Mouse (Mus musculus) forebrain, embryonic 12.5 days (tissue): ENCODE data around the gene Syna. TPM values are rescaled to one million over a fixed set of nuclear protein-coding genes. Genes with fewer than 3 reads are reported as not detected.

Experiments used
- ATAC-seq: fragments of 200-750 bp; cut with Nextera tagmentation; 2 replicates; pipeline ENCODE4 v1.8.0; 2017; ENCODE audit warnings: moderate TSS enrichment; ENCODE audit not compliant: low FRiP score
- H3K27ac ChIP-seq: fragments of 300-500 bp; sonication (generic); 2 replicates; pipeline ENCODE4 v1.5.1; 2016; ENCODE audit warnings: mild to moderate bottlenecking
- H3K27me3 ChIP-seq: fragments of 300-500 bp; sonication (generic); 2 replicates; pipeline ENCODE4 v1.6.1; 2016; ENCODE audit warnings: mild to moderate bottlenecking
- H3K36me3 ChIP-seq: fragments of 300-500 bp; sonication (generic); replicated peaks from 2 replicates; pipeline ENCODE4 v1.6.1; 2016; ENCODE audit warnings: mild to moderate bottlenecking
- H3K4me1 ChIP-seq: fragments of 300-500 bp; sonication (generic); 2 replicates; pipeline ENCODE4 v1.6.1; 2016
- H3K4me2 ChIP-seq: fragments of 300-500 bp; sonication (generic); 2 replicates; pipeline ENCODE4 v1.6.1; 2016; ENCODE audit warnings: mild to moderate bottlenecking, moderate library complexity
- H3K4me3 ChIP-seq: fragments of 300-500 bp; sonication (generic); replicated peaks from 2 replicates; pipeline ENCODE4 v1.5.1; 2016; ENCODE audit warnings: mild to moderate bottlenecking
- H3K9ac ChIP-seq: fragments of 300-500 bp; sonication (generic); 2 replicates; pipeline ENCODE4 v1.6.1; 2016; ENCODE audit warnings: mild to moderate bottlenecking
- H3K9me3 ChIP-seq: fragments of 300-500 bp; sonication (generic); 2 replicates; pipeline ENCODE4 v1.6.1; 2016
- WGBS: fragments of 180-500 bp; shearing (Covaris S2); methylation state at CpG from one replicate; pipeline ENCODE4 v1.1.7; 2016; 5-methylcytosine and 5-hydroxymethylcytosine counted together
- polyA plus RNA-seq: library from polyadenylated mRNA; unstranded; fragments of >200 nt; fragmentation: Nextera tagmentation; extraction: Ambion mirVana; gene quantifications from 2 replicates; pipeline ENCODE4 v1.2.1, GENCODE M21; 2016

Gene Syna
- polyA plus RNA-seq, 1 experiment from 2014 or later: 0.27 TPM

DNA sequence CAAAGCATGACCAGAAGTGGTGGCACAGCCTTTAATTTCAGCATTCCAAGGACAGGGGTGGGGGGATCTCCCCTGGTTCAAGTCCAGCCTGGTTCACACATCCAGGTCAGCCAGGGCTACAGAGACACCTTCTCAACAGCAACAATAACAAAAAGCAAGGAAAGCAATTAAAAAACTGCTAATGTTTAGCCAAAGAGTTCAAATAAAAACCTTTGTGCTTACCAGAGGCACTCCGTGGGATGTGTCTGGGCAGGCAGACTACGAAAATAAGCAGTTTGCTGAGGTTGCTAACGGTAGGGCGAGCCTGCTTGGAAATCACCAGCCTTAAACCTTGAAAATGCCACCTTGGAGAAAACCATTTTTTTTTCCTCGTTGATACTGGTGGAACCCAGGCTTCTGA, 21.2 kb upstream of the Syna start, which contains the start of gene Rfc2:
Rfc2 (plus strand) TSS at position 221 of the 400 bp plus-strand sequence.
- no peaks in the 10 kb centered on the region for H3K36me3 ChIP-seq
- 84% methylated on average over 5 of the region's 5 CpGs for WGBS
- no peak within 1 kb of the TSS for H3K4me2 ChIP-seq
- H3K9ac ChIP-seq: no peak within 1 kb of the TSS
- no peak for ATAC-seq
- no peaks in the 10 kb centered on the region for H3K9me3 ChIP-seq
- no peaks in the 10 kb centered on the region for H3K27me3 ChIP-seq
- H3K4me1 ChIP-seq: peaks cover 11% of the 10 kb centered on the region
- H3K27ac ChIP-seq: no peak within 1 kb of the TSS
- no peak within 1 kb of the TSS for H3K4me3 ChIP-seq

DNA sequence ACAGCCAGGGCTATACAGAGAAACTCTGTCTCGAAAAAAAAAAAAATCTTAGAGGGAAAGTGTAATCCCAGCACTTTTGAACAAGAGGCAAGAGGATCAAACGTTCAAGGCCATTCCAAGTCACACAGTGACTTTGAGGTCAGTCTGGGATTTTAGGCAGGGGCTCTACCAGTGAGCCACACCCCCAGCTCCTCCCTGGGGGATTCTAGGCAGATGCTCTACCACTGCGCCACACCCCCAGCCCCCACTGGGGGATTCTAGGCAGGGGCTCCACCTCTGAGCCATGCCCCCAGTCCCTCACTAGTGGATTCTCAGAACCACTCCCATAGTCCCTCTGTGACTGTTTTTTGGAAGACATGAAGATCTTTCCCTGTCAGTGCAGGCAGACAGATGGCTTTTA, 19.2 kb upstream of the Syna start:
- Histone ChIP-seq H3K9ac (no peak overlapping the region), H3K36me3 (no peaks in the 10 kb centered on the region), H3K27me3 (no peaks in the 10 kb centered on the region), H3K4me2 (no peak overlapping the region), H3K27ac (no peak overlapping the region), H3K4me3 (no peak overlapping the region), H3K4me1 (peaks cover 11% of the 10 kb centered on the region), H3K9me3 (no peaks in the 10 kb centered on the region)
- no peak for ATAC-seq
- 72% methylated on average over 3 of the region's 3 CpGs for WGBS

DNA sequence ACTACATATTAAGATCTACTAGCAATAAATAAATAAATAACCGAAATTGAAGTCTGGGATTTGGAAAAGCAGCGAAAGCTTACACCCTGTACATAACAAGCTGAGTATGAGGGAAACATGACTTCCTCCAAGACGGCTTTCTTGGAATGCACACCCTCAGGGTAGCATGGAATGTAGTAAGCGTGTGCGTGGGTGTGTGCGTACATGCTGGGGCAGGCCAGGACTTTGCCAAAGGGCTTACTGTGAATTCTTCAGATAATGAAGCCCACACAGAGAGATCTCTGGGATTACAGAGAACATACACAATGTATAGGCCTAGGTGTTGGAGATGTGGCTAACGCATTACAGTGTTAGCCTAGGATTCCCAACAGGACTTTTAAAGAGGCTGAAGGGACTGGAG, 17.6 kb upstream of the Syna start:
- Histone ChIP-seq H3K27me3 (peaks cover 9% of the 10 kb centered on the region), H3K4me3 (no peak overlapping the region), H3K4me2 (no peak overlapping the region), H3K36me3 (no peaks in the 10 kb centered on the region), H3K9me3 (no peaks in the 10 kb centered on the region), H3K27ac (no peak overlapping the region), H3K9ac (no peak overlapping the region), H3K4me1 (peaks cover 3% of the 10 kb centered on the region)
- WGBS: 91% methylated on average over 7 of the region's 7 CpGs
- ATAC-seq: no peak

DNA sequence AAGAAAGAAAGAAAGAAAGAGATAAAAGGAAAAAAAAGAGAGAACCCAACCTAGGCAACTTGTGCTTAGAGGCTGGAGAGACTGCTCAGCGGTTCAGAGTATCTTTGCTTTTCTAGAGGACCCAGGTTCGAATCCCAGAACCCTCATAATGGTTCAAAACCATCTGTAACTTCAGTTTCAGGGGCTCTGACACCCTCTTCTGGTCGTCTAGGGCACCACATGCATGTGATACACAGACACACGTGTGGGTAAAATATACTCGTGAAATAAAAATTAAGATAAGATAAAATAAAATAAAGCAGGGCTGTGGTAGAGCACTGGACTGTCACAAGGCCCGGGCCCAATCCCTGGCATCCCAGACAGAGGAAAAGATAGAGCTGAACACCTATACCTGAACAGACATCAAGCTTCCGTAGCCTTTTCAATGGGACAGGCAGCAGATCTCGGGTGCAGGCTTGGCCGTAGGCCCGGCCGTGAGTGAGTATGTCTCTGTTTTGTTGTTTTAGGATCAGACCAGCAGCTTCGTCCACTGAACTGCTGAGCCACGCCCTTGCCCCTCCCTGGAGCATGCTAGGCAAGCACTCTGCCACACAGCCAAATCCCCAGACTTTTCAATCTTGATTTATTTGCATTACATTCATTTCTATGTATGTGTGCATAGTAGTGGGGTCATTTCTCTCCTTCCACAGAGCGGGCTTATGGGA, 16.7 kb upstream of the Syna start:
- H3K4me1 ChIP-seq: peaks cover 10% of the 10 kb centered on the region
- H3K9ac ChIP-seq: no peak overlapping the region
- H3K4me2 ChIP-seq: no peak overlapping the region
- WGBS: 77% methylated on average over 14 of the region's 14 CpGs
- H3K27ac ChIP-seq: no peak overlapping the region
- no peak for ATAC-seq
- H3K9me3 ChIP-seq: no peaks in the 10 kb centered on the region
- H3K36me3 ChIP-seq: no peaks in the 10 kb centered on the region
- no peak overlapping the region for H3K4me3 ChIP-seq
- H3K27me3 ChIP-seq: peaks cover 10% of the 10 kb centered on the region

DNA sequence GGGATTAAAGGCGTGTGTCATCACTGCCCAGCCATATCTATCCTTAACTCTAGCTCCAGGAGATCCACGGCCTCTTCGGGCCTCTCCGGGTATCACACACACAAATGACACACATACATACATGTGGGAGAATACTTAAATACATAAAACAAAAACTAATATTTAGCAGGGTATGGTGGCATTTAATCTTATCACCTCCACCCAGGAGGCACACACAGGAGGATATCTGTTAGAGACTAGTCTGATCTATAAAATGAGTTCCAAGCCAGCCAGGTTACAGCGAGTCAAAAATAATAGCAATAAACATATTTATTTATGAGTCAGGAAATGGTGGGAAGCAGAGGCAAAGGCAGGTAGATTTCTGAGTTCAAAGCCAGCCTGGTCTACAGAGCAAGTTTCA, 15.9 kb upstream of the Syna start:
- Histone ChIP-seq H3K4me1 (peaks cover 10% of the 10 kb centered on the region), H3K36me3 (no peaks in the 10 kb centered on the region), H3K4me3 (no peak overlapping the region), H3K9ac (no peak overlapping the region), H3K4me2 (no peak overlapping the region), H3K9me3 (no peaks in the 10 kb centered on the region), H3K27me3 (peaks cover 10% of the 10 kb centered on the region), H3K27ac (no peak overlapping the region)
- ATAC-seq: no peak
- WGBS: 92% methylated on average over 5 of the region's 5 CpGs

DNA sequence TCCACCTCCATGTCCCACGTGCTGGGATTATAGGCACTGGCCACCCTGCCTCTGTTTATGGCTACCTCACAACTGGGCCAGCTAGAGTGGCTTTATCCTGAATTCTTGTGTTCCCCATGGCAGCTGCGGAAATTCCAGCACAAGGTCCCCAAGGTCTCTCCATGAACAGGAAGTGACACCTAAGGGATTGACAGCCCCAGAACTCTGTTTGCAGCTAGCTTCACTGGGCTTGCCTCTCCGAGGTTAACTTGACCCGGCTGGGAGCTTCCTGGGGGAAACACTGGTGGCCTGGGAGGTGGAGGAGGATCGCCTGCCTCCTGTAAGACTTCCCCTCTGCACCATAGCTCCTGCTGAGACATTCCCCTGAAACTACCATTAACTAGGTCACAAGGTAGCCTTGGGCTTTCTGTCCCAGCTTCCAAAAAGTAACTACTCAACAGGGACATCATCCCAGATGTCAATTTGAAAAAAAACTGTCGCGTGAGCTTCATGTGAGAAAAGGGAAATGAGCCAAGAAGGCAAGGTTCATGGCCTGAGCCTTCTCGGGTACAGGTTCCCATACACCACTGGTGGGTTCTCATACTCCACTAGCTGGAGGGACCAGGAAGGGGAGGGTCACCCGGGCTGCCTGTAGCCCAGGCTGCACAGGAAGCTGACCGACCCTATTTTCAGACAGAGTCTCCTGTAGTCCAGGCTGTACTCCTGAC, 12.7 kb upstream of the Syna start:
- Histone ChIP-seq H3K4me3 (peak overlapping the region; percentile 44), H3K9me3 (no peaks in the 10 kb centered on the region), H3K4me1 (peaks cover 10% of the 10 kb centered on the region), H3K27ac (no peak overlapping the region), H3K9ac (peak overlapping the region; percentile 61; the same call in 1 of the 2 replicates), H3K4me2 (peak overlapping the region; percentile 70), H3K36me3 (no peaks in the 10 kb centered on the region), H3K27me3 (peaks cover 10% of the 10 kb centered on the region)
- WGBS: 53% methylated on average over 10 of the region's 10 CpGs
- no peak for ATAC-seq

DNA sequence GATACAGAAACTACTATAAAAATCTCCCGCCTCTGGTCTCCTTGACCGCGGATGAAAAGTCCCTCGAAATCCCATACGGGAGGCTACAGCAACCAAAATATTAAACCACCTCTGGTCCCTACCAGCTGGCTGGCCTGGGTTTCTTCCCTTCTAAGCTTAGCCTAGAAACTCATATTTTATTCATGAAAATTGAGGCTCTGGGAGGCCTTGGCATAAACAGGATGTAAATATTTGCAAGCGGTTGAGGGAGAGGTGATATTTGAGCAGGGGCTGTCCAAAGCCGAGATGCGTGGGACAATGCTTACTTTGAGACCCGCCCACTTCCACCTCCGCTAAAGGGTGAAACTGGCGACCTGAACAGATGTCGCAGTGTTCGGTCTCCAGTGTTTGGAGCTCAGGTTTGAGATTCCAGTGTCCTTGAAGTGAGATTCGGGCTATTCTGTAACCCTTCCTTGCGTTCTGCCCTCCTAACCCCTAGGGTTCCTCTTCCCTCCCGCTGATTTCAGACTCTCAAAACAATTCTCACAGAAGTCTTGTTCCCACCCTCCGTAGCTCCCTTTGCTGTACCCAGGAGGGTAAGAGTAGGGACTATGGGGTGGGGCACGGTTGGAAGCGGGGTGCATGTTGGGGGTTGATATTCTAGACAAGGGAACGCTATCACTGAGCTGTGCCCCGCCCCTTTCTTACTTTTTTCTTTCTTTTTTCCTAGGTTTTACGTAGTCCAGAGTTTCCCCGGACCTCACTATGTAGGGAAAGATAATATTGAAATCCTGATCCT, 11.9 kb upstream of the Syna start:
- Histone ChIP-seq H3K4me3 (peak overlapping the region; percentile 44), H3K4me1 (peaks cover 10% of the 10 kb centered on the region), H3K36me3 (no peaks in the 10 kb centered on the region), H3K9ac (peak overlapping the region; percentile 61), H3K27me3 (peaks cover 10% of the 10 kb centered on the region), H3K4me2 (peak overlapping the region; percentile 70), H3K9me3 (no peaks in the 10 kb centered on the region), H3K27ac (peak overlapping the region; percentile 73)
- ATAC-seq: peak; percentile 68
- 1% methylated on average over 23 of the region's 23 CpGs for WGBS

DNA sequence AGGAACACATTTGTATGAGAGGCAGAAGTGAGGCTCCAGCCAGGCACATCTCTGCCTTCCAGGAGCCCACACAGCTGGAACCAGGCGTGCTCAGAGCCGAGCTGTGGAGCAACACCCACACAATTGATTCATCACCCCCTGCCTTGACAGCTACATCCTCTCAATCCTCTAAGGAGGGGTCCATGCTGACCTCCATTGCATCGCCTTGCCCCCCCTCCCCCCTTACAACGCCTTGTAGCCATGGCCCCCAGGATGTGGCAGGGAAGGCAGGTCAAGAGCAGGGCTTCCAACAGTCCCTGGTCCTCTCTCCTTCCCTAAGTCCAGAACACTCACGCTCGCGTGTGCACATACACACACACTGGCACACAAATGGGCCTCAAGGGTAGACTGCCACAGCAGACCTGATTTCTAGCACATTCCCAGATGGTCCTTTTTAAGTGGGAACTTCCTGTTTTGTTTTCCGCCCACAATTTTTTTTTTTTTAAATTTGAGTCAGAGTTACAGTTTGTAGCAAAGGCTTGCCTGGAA, 9.1 kb upstream of the Syna start:
- Histone ChIP-seq H3K9ac (no peak overlapping the region), H3K4me1 (peaks cover 10% of the 10 kb centered on the region), H3K9me3 (no peaks in the 10 kb centered on the region), H3K4me2 (no peak overlapping the region), H3K4me3 (no peak overlapping the region), H3K27ac (no peak overlapping the region), H3K36me3 (no peaks in the 10 kb centered on the region), H3K27me3 (peaks cover 10% of the 10 kb centered on the region)
- no peak for ATAC-seq
- WGBS: 78% methylated on average over 8 of the region's 8 CpGs

DNA sequence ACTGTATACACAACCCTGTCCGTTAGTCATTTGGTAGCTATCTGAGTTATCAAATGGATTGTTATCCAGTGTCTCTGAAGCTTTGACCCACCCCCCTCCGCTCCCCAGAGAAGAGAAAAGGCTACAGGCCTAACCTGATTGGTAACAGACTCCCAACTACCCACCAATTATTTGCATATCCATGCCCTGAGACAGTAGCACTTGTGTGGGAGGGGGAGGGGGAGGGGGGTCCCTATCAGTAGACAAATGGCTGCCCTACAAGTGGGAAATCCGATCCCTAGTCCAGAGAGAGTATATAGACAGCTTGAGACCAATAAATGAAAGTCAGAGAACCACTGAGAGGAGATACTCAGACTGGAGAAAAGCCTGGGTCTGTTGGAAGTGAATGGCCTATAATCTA, 8.1 kb upstream of the Syna start:
- Histone ChIP-seq H3K27me3 (peaks cover 7% of the 10 kb centered on the region), H3K9ac (no peak overlapping the region), H3K4me1 (peaks cover 10% of the 10 kb centered on the region), H3K36me3 (no peaks in the 10 kb centered on the region), H3K4me2 (no peak overlapping the region), H3K27ac (no peak overlapping the region), H3K4me3 (no peak overlapping the region), H3K9me3 (no peaks in the 10 kb centered on the region)
- no peak for ATAC-seq
- WGBS: 66% methylated on average over 3 of the region's 3 CpGs

DNA sequence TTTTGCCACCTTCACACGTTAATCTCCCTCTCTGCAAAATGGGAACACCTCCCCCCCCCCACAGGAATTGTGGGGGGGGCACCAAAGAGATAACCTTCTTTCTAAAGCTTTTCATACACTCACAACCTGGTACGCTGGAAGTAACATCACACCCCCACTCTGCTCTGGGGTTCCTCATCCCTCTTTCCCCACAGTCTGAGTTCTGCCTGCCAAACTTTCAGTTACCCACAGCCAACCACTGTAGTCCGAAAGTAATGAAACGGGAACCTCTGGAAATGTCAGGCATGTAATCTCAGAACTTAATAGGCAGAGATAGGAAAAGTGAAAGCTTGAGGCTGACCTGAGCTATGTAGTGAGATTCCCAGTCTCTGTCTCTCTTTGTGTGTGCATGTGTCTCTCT, 7.5 kb upstream of the Syna start:
- Histone ChIP-seq H3K27ac (no peak overlapping the region), H3K36me3 (no peaks in the 10 kb centered on the region), H3K4me3 (no peak overlapping the region), H3K9ac (no peak overlapping the region), H3K27me3 (0 out of 2 replicates have a peak, but pooled peaks cover under 1% of the 10 kb centered on the region), H3K4me1 (peaks cover 6% of the 10 kb centered on the region), H3K9me3 (no peaks in the 10 kb centered on the region), H3K4me2 (no peak overlapping the region)
- ATAC-seq: no peak
- 88% methylated on average over 4 of the region's 4 CpGs for WGBS

DNA sequence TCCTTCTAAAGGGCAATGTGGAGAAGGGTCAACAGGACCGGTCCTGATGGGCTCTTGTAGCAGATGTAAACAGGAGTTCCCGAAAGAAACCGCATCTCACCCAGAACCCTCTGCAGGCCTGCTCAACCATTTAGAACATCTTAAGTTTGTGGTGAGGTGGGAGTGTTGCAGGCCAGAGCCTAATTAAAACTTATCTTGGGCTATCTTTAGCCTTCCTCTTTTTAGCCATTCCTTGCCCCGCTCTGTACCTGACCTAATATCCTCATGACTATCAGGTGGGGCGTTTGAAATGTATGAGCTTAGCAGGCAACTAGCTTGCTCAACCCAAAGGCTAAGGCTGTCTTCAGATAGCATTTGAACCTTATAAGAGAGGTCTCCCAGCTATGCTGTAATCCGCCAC, 5.7 kb upstream of the Syna start:
- WGBS: 95% methylated on average over 6 of the region's 6 CpGs
- ATAC-seq: no peak
- Histone ChIP-seq H3K27me3 (no peaks in the 10 kb centered on the region), H3K36me3 (no peaks in the 10 kb centered on the region), H3K27ac (no peak overlapping the region), H3K4me2 (no peak overlapping the region), H3K9me3 (no peaks in the 10 kb centered on the region), H3K9ac (no peak overlapping the region), H3K4me1 (no peaks in the 10 kb centered on the region), H3K4me3 (no peak overlapping the region)

DNA sequence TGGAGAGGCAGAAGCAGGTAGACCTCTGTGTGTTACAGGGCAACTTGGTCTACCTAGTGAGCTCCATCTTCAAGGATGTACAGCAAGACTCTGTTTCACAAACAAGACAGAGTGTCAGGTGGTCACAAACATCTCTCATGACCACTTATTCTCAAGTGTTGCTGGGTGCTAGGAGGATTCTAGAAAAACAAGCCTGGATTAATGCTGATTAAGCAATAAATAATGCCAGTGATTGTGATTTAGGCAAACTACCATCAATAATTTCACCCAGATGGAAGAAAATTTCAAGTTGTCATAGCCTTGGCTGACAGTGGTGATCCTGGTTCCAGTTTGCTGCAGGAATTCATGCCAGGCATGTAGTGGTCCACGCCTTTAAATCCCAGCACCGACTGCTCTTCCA, 4.3 kb upstream of the Syna start:
- Histone ChIP-seq H3K4me2 (no peak overlapping the region), H3K36me3 (no peaks in the 10 kb centered on the region), H3K27me3 (no peaks in the 10 kb centered on the region), H3K9ac (no peak overlapping the region), H3K27ac (no peak overlapping the region), H3K4me3 (no peak overlapping the region), H3K4me1 (no peaks in the 10 kb centered on the region), H3K9me3 (no peaks in the 10 kb centered on the region)
- 93% methylated on average over 2 of the region's 2 CpGs for WGBS
- no peak for ATAC-seq
